Mouse (Mus musculus) stomach, embryonic 14.5 days (tissue): ENCODE results near the gene Zyg11a. TPM values are rescaled to one million over a fixed set of nuclear protein-coding genes. Genes with fewer than 3 reads are reported as not detected.

ENCODE experiments used
- polyA plus RNA-seq: library from polyadenylated mRNA; unstranded; fragments of >200 nt; fragmentation: Nextera tagmentation; extraction: Ambion mirVana; gene quantifications from 2 replicates; pipeline ENCODE4 v1.2.1, GENCODE M21; 2014

The Zyg11a gene
- polyA plus RNA-seq, 1 experiment from 2014 or later, result not detected

Other genes starting within 250 kb of the Zyg11a start
- 0.41 TPM in 1 of 2 replicates, not detected in the other for gene Slc1a7, start 249.7 kb downstream of the Zyg11a start, polyA plus RNA-seq
- 3.4 and 5.5 TPM in 2 replicates for gene Podn, start 121.6 kb downstream of the Zyg11a start, polyA plus RNA-seq
- gene Scp2, start 73.0 kb downstream of the Zyg11a start, polyA plus RNA-seq, result 201 and 213 TPM in 2 replicates
- gene Echdc2, start 52.6 kb downstream of the Zyg11a start, polyA plus RNA-seq, result 36.0 and 40.5 TPM in 2 replicates
- 15.1 and 18.1 TPM in 2 replicates for gene Zyg11b, start 83.0 kb upstream of the Zyg11a start, polyA plus RNA-seq
- gene Coa7, start 110.1 kb upstream of the Zyg11a start, polyA plus RNA-seq, result 46.3 and 48.0 TPM in 2 replicates
- 2.0 and 2.8 TPM in 2 replicates for gene Shisal2a, start 165.3 kb upstream of the Zyg11a start, polyA plus RNA-seq
- gene Gpx7, start 188.9 kb upstream of the Zyg11a start, polyA plus RNA-seq, result 65.4 and 65.8 TPM in 2 replicates
- gene Tut4, start 241.4 kb upstream of the Zyg11a start, polyA plus RNA-seq, result 84.6 and 94.5 TPM in 2 replicates